Mouse (Mus musculus) CD8-positive naive resting alpha-beta T cell, adult 2 months (primary cell): ENCODE measurements around the gene Mtss1l.
"Not testable (repeated sequence)": the region's sequence is repeated elsewhere in the genome, so short reads cannot be mapped to it uniquely, and the experiment has no call there.

Source experiments
- DNase-seq, 2 experiments: peaks; one replicate each; pipeline ENCODE4 v3.0.0; 2022; ENCODE audit warnings: low read depth in 2 of 2, low spot score in 2 of 2

The Mtss1l gene

GRCm38 (mm10) chr8:110774725-110775124 lies 53.4 kb downstream of the Mtss1l start:
- DNase-seq: no peak

- DNase-seq: no peak
Observed at GRCm38 (mm10) chr8:110775316-110775715, 54.0 kb downstream of the Mtss1l start.

GRCm38 (mm10) chr8:110775721-110776120 lies 54.4 kb downstream of the Mtss1l start:
- no peak for DNase-seq

- DNase-seq: no peak
Observed at GRCm38 (mm10) chr8:110776335-110776734, 55.1 kb downstream of the Mtss1l start.

- no peak for DNase-seq
Observed at GRCm38 (mm10) chr8:110779924-110780718, 58.8 kb downstream of the Mtss1l start.

- DNase-seq: no peak
Observed at GRCm38 (mm10) chr8:110785366-110785765, 64.1 kb downstream of the Mtss1l start.

GRCm38 (mm10) chr8:110786501-110786900 lies 65.2 kb downstream of the Mtss1l start:
- DNase-seq: not testable (repeated sequence)

- DNase-seq: no peak
Observed at GRCm38 (mm10) chr8:110786934-110787333, 65.7 kb downstream of the Mtss1l start.

GRCm38 (mm10) chr8:110787411-110787954 lies 66.2 kb downstream of the Mtss1l start:
- DNase-seq: no peak

- no peak for DNase-seq
Observed at GRCm38 (mm10) chr8:110788981-110789380, 67.7 kb downstream of the Mtss1l start.

- DNase-seq: no peak
Observed at GRCm38 (mm10) chr8:110789571-110789970, 68.3 kb downstream of the Mtss1l start.

- DNase-seq: no peak
Observed at GRCm38 (mm10) chr8:110790270-110790669, 69.0 kb downstream of the Mtss1l start.
